Mouse (Mus musculus): Measurements from ENCODE around the gene Zkscan5. TPM values are rescaled to one million over a fixed set of nuclear protein-coding genes. Genes with fewer than 3 reads are reported as not detected.

The Zkscan5 gene
- polyA plus RNA-seq, 1 experiment from 2014 or later, result 12.5 TPM

- H3K27ac ChIP-seq (replicated peaks), result no peak overlapping the region
- WGBS, result 96% methylated on average over 3 of the region's 3 CpGs
- peaks cover 43% of the 10 kb centered on the region for H3K36me3 ChIP-seq
- H3K9me3 ChIP-seq (replicated peaks), result no peaks in the 10 kb centered on the region
- no peak overlapping the region for H3K4me3 ChIP-seq (replicated peaks)
- no peak overlapping the region for H3K4me2 ChIP-seq
- no peaks in the 10 kb centered on the region for H3K4me1 ChIP-seq
- H3K27me3 ChIP-seq (replicated peaks), result no peaks in the 10 kb centered on the region
- H3K9ac ChIP-seq (replicated peaks), result no peak overlapping the region
- no peak for ATAC-seq (ENCODE audit: low FRiP score)
Measured at GRCm38 (mm10) chr5:145249520-145249919, 45.2 kb downstream of the Zkscan5 start.

Other genes with a start within 250 kb of the Zkscan5 start
- 22.4 and 23.7 TPM in 2 replicates for gene Smurf1, start 238.7 kb upstream of the Zkscan5 start, polyA plus RNA-seq (2015; fragmentation: Nextera tagmentation; extraction: Ambion mirVana)
- gene Gm4871, start 171.8 kb upstream of the Zkscan5 start, polyA plus RNA-seq (2015; fragmentation: Nextera tagmentation; extraction: Ambion mirVana), result not detected in 2 replicates
- not detected in 2 replicates for gene 1700018F24Rik, start 161.6 kb upstream of the Zkscan5 start, polyA plus RNA-seq (2015; fragmentation: Nextera tagmentation; extraction: Ambion mirVana)
- gene Arpc1a, start 120.7 kb upstream of the Zkscan5 start, polyA plus RNA-seq (2015; fragmentation: Nextera tagmentation; extraction: Ambion mirVana), result 218 and 232 TPM in 2 replicates
- not detected in 2 replicates for gene Kpna7, start 120.5 kb upstream of the Zkscan5 start, polyA plus RNA-seq (2015; fragmentation: Nextera tagmentation; extraction: Ambion mirVana)
- 82.4 and 204 TPM in 2 replicates for gene Arpc1b, start 90.3 kb upstream of the Zkscan5 start, polyA plus RNA-seq (2015; fragmentation: Nextera tagmentation; extraction: Ambion mirVana)
- gene Pdap1, start 64.3 kb upstream of the Zkscan5 start, polyA plus RNA-seq (2015; fragmentation: Nextera tagmentation; extraction: Ambion mirVana), result 97.0 and 115 TPM in 2 replicates
- gene Bud31, start 64.2 kb upstream of the Zkscan5 start, polyA plus RNA-seq (2015; fragmentation: Nextera tagmentation; extraction: Ambion mirVana), result 183 and 184 TPM in 2 replicates
- 18.8 and 21.2 TPM in 2 replicates for gene Ptcd1, start 37.5 kb upstream of the Zkscan5 start, polyA plus RNA-seq (2015; fragmentation: Nextera tagmentation; extraction: Ambion mirVana)
- gene Cpsf4, start 37.3 kb upstream of the Zkscan5 start, polyA plus RNA-seq (2015; fragmentation: Nextera tagmentation; extraction: Ambion mirVana), result 49.7 and 50.3 TPM in 2 replicates
- gene Atp5j2, start 12.5 kb upstream of the Zkscan5 start, polyA plus RNA-seq (2015; fragmentation: Nextera tagmentation; extraction: Ambion mirVana), result 724 and 793 TPM in 2 replicates
- 12.8 and 14.4 TPM in 2 replicates for gene Zkscan14, start 2.7 kb upstream of the Zkscan5 start, polyA plus RNA-seq (2015; fragmentation: Nextera tagmentation; extraction: Ambion mirVana)
- 28.1 and 29.8 TPM in 2 replicates for gene Zfp655, start 27.2 kb downstream of the Zkscan5 start, polyA plus RNA-seq (2015; fragmentation: Nextera tagmentation; extraction: Ambion mirVana)
- gene Zscan25, start 75.9 kb downstream of the Zkscan5 start, polyA plus RNA-seq (2015; fragmentation: Nextera tagmentation; extraction: Ambion mirVana), result 0.55 and 0.57 TPM in 2 replicates
- not detected in 2 replicates for gene Cyp3a57, start 140.7 kb downstream of the Zkscan5 start, polyA plus RNA-seq (2015; fragmentation: Nextera tagmentation; extraction: Ambion mirVana)